Mouse (Mus musculus) kidney, embryonic 14.5 days (tissue): Measurements from ENCODE around the gene Hdc. TPM values are rescaled to one million over a fixed set of nuclear protein-coding genes. Genes with fewer than 3 reads are reported as not detected.

Experiments used
- ATAC-seq: fragments of 200-750 bp; cut with Nextera tagmentation; 2 replicates; pipeline ENCODE4 v1.8.0; 2017; ENCODE audit warnings: moderate number of reproducible peaks, mild to moderate bottlenecking, moderate TSS enrichment, moderate library complexity; ENCODE audit not compliant: low FRiP score, low TSS enrichment
- H3K27ac ChIP-seq: fragments of 300-500 bp; sonication (generic); 2 replicates; pipeline ENCODE4 v1.5.1; 2014; ENCODE audit warnings: low read depth, mild to moderate bottlenecking, low read length, moderate library complexity, mixed read lengths
- H3K27me3 ChIP-seq: fragments of 300-500 bp; sonication (generic); 2 replicates; pipeline ENCODE4 v1.6.1; 2014; ENCODE audit warnings: mild to moderate bottlenecking, low read length; ENCODE audit not compliant: control insufficient read depth, insufficient read depth
- H3K36me3 ChIP-seq: fragments of 300-500 bp; sonication (generic); 2 replicates; pipeline ENCODE4 v1.6.1; 2014; ENCODE audit warnings: low read length, mixed read lengths; ENCODE audit not compliant: control insufficient read depth, insufficient read depth
- H3K4me1 ChIP-seq: fragments of 300-500 bp; sonication (generic); 2 replicates; pipeline ENCODE4 v1.6.1; 2014; ENCODE audit warnings: low read length, mixed read lengths; ENCODE audit not compliant: control insufficient read depth, insufficient read depth
- H3K4me2 ChIP-seq: fragments of 300-500 bp; sonication (generic); replicated peaks from 2 replicates; pipeline ENCODE4 v1.6.1; 2014; ENCODE audit warnings: low read depth, mild to moderate bottlenecking, low read length
- H3K4me3 ChIP-seq: fragments of 300-500 bp; sonication (generic); 2 replicates; pipeline ENCODE4 v1.5.1; 2014; ENCODE audit warnings: mild to moderate bottlenecking, low read length
- H3K9ac ChIP-seq: fragments of 300-500 bp; sonication (generic); 2 replicates; pipeline ENCODE4 v1.6.1; 2014; ENCODE audit warnings: low read depth, mild to moderate bottlenecking, low read length, moderate library complexity
- H3K9me3 ChIP-seq: fragments of 300-500 bp; sonication (generic); 2 replicates; pipeline ENCODE4 v1.6.1; 2016; ENCODE audit warnings: low read length; ENCODE audit not compliant: control insufficient read depth
- WGBS: fragments of 180-500 bp; shearing (Covaris S2); extraction: QIAGEN DNeasy Blood & Tissue Kit; methylation state at CpG from one replicate; pipeline ENCODE4 v1.1.7; 2014; 5-methylcytosine and 5-hydroxymethylcytosine counted together
- polyA plus RNA-seq: library from polyadenylated mRNA; unstranded; fragments of >200 nt; fragmentation: Nextera tagmentation; extraction: Ambion mirVana; gene quantifications from 2 replicates; pipeline ENCODE4 v1.2.1, GENCODE M21; 2014

Gene Hdc
- polyA plus RNA-seq, 1 experiment from 2014 or later, result 45.6 TPM

GRCm38 (mm10) chr2:126551896-126552295 lies 67.2 kb downstream of the Hdc start:
- Histone ChIP-seq H3K4me1 (peaks cover 2% of the 10 kb centered on the region; the same call in 1 of the 2 replicates), H3K4me3 (no peak overlapping the region), H3K9ac (no peak overlapping the region), H3K9me3 (no peaks in the 10 kb centered on the region), H3K27me3 (peaks cover 36% of the 10 kb centered on the region), H3K4me2 (no peak overlapping the region), H3K36me3 (no peaks in the 10 kb centered on the region), H3K27ac (no peak overlapping the region)
- no peak for ATAC-seq
- whole genome bisulfite sequencing, result 25% methylated on average over 5 of the region's 5 CpGs

- no peak overlapping the region for H3K4me2 ChIP-seq
- no peaks in the 10 kb centered on the region for H3K9me3 ChIP-seq
- no peaks in the 10 kb centered on the region for H3K36me3 ChIP-seq
- 72% methylated on average over 8 of the region's 8 CpGs for WGBS
- H3K27ac ChIP-seq, result no peak overlapping the region
- no peak overlapping the region for H3K4me3 ChIP-seq
- no peak for ATAC-seq
- peaks cover 36% of the 10 kb centered on the region for H3K27me3 ChIP-seq
- H3K9ac ChIP-seq, result no peak overlapping the region
- peaks cover 2% of the 10 kb centered on the region; the same call in 1 of the 2 replicates for H3K4me1 ChIP-seq
Measured at GRCm38 (mm10) chr2:126551244-126551890, 67.7 kb downstream of the Hdc start.

- 78% methylated on average over 7 of the region's 7 CpGs for WGBS
- Histone ChIP-seq H3K4me2 (no peak overlapping the region), H3K4me3 (no peak overlapping the region), H3K9me3 (no peaks in the 10 kb centered on the region), H3K4me1 (peaks cover 2% of the 10 kb centered on the region; the same call in 1 of the 2 replicates), H3K27ac (no peak overlapping the region), H3K27me3 (peaks cover 35% of the 10 kb centered on the region), H3K36me3 (no peaks in the 10 kb centered on the region), H3K9ac (no peak overlapping the region)
- ATAC-seq, result no peak
Measured at GRCm38 (mm10) chr2:126549681-126550080, 69.4 kb downstream of the Hdc start.

- H3K4me1 ChIP-seq, result no peaks in the 10 kb centered on the region
- H3K4me2 ChIP-seq, result no peak overlapping the region
- H3K27ac ChIP-seq, result no peak overlapping the region
- peaks cover 6% of the 10 kb centered on the region; the same call in 1 of the 2 replicates for H3K27me3 ChIP-seq
- H3K36me3 ChIP-seq, result no peaks in the 10 kb centered on the region
- 84% methylated on average over 3 of the region's 3 CpGs for WGBS
- no peaks in the 10 kb centered on the region for H3K9me3 ChIP-seq
- H3K4me3 ChIP-seq, result no peak overlapping the region
- H3K9ac ChIP-seq, result no peak overlapping the region
- ATAC-seq, result no peak
Measured at GRCm38 (mm10) chr2:126546392-126546791, 72.7 kb downstream of the Hdc start.

GRCm38 (mm10) chr2:126545297-126545696 lies 73.8 kb downstream of the Hdc start:
- Histone ChIP-seq H3K36me3 (no peaks in the 10 kb centered on the region), H3K4me3 (no peak overlapping the region), H3K27me3 (no peaks in the 10 kb centered on the region), H3K9me3 (no peaks in the 10 kb centered on the region), H3K4me2 (no peak overlapping the region), H3K4me1 (no peaks in the 10 kb centered on the region), H3K9ac (no peak overlapping the region), H3K27ac (no peak overlapping the region)
- WGBS, result 77% methylated on average over 5 of the region's 5 CpGs
- ATAC-seq, result no peak

Other genes with a start within 250 kb of the Hdc start
- 0.18 and 0.29 TPM in 2 replicates for gene Atp8b4, start 118.6 kb downstream of the Hdc start, polyA plus RNA-seq
- 3.9 and 9.6 TPM in 2 replicates for gene Slc27a2, start 66.9 kb downstream of the Hdc start, polyA plus RNA-seq
- gene Gabpb1, start 57.0 kb upstream of the Hdc start, polyA plus RNA-seq, result 47.4 and 65.8 TPM in 2 replicates
- gene Usp8, start 88.0 kb upstream of the Hdc start, polyA plus RNA-seq, result 18.5 and 41.7 TPM in 2 replicates
- gene Usp50, start 164.2 kb upstream of the Hdc start, polyA plus RNA-seq, result 2.9 and 3.3 TPM in 2 replicates